Mouse (Mus musculus) thymus, adult 2 months (tissue): ENCODE data around the gene Sgk1. TPM values are rescaled to one million over a fixed set of nuclear protein-coding genes. Genes with fewer than 3 reads are reported as not detected.
"Not testable (repeated sequence)": the region's sequence is repeated elsewhere in the genome, so short reads cannot be mapped to it uniquely, and the experiment has no call there.

Source experiments
- DNase-seq: peaks from one replicate; pipeline ENCODE4 v3.0.0; 2021
- H3K27ac ChIP-seq: fragments of 200-500 bp; 2 replicates; pipeline ENCODE4 v1.5.1; 2012; ENCODE audit warnings: low read length, control low read depth; ENCODE audit not compliant: control insufficient read depth, insufficient read depth
- H3K27me3 ChIP-seq: fragments of 200-500 bp; 2 replicates; pipeline ENCODE4 v1.6.1; 2012; ENCODE audit warnings: mild to moderate bottlenecking, low read length, moderate library complexity, mixed read lengths; ENCODE audit not compliant: control insufficient read depth, insufficient read depth
- H3K36me3 ChIP-seq: fragments of 200-500 bp; 2 replicates; pipeline ENCODE4 v1.6.1; 2012; ENCODE audit warnings: mild to moderate bottlenecking, low read length, moderate library complexity; ENCODE audit not compliant: control insufficient read depth, insufficient read depth
- H3K4me1 ChIP-seq: fragments of 200-500 bp; replicated peaks from 2 replicates; pipeline ENCODE4 v1.6.1; 2012; ENCODE audit warnings: low read length; ENCODE audit not compliant: control insufficient read depth, insufficient read depth
- H3K4me3 ChIP-seq: fragments of 200-500 bp; 2 replicates; pipeline ENCODE4 v1.5.1; 2012; ENCODE audit warnings: mild to moderate bottlenecking, low read length, control low read depth, moderate library complexity; ENCODE audit not compliant: control insufficient read depth, insufficient read depth
- CTCF ChIP-seq: fragments of 200-500 bp; IDR thresholded peaks from 2 replicates; pipeline ENCODE4 v1.5.1; 2012; ENCODE audit warnings: mild to moderate bottlenecking, control low read depth, low read length, moderate library complexity, borderline replicate concordance; ENCODE audit not compliant: control insufficient read depth, poor library complexity, insufficient read depth; ENCODE audit errors: extremely low read depth
- POLR2A ChIP-seq: fragments of 200-500 bp; IDR thresholded peaks from 2 replicates; pipeline ENCODE4 v1.6.1; 2012; ENCODE audit warnings: mild to moderate bottlenecking, low read length, control low read depth, moderate library complexity; ENCODE audit not compliant: control insufficient read depth, poor library complexity, insufficient read depth; ENCODE audit errors: extremely low read depth
- WGBS: fragments of 180-500 bp; shearing (Covaris S2); methylation state at CpG from one replicate; pipeline ENCODE4 v1.1.7; 2018; 5-methylcytosine and 5-hydroxymethylcytosine counted together
- polyA plus RNA-seq: library from polyadenylated mRNA; depleted of rRNA; stranded (reverse); fragments of >200 nt; gene quantifications from 2 replicates; pipeline ENCODE4 v1.2.3, GENCODE M21; 2012; rRNA removed

The Sgk1 gene
- polyA plus RNA-seq, 1 experiment, result 18.7 TPM

- Histone ChIP-seq H3K27ac (no peak overlapping the region), H3K27me3 (no peaks in the 10 kb centered on the region), H3K4me3 (no peak overlapping the region), H3K4me1 (no peaks in the 10 kb centered on the region), H3K36me3 (no peaks in the 10 kb centered on the region)
- TF ChIP-seq POLR2A (no peak), CTCF (no peak)
- DNase-seq, result no peak
- 95% methylated on average over 4 of the region's 4 CpGs for WGBS
Observed at GRCm38 (mm10) chr10:22018618-22019017, 136.6 kb downstream of the Sgk1 start.

- Histone ChIP-seq H3K4me1 (no peaks in the 10 kb centered on the region), H3K27me3 (no peaks in the 10 kb centered on the region), H3K4me3 (no peak overlapping the region), H3K27ac (no peak overlapping the region), H3K36me3 (no peaks in the 10 kb centered on the region)
- 10% methylated on average over 9 of the region's 9 CpGs for WGBS
- TF ChIP-seq POLR2A (no peak), CTCF (no peak)
- no peak for DNase-seq
Observed at GRCm38 (mm10) chr10:22034303-22034702, 152.3 kb downstream of the Sgk1 start.

GRCm38 (mm10) chr10:22036256-22036655 is 154.3 kb downstream of the Sgk1 start:
- WGBS, result 6% methylated on average over 3 of the region's 3 CpGs
- DNase-seq, result peak; percentile 52
- not testable (repeated sequence) for H3K4me1 ChIP-seq

More at GRCm38 (mm10) chr10:22036256-22036655, 154.3 kb downstream of the Sgk1 start:
- not testable (repeated sequence) for H3K4me3 ChIP-seq, H3K27me3 ChIP-seq, H3K27ac ChIP-seq, H3K36me3 ChIP-seq

Other genes with a start within 250 kb of the Sgk1 start
- gene 4930444G20Rik, start 185.9 kb downstream of the Sgk1 start, polyA plus RNA-seq, result not detected in 2 replicates